Mouse (Mus musculus): ENCODE results near the gene Zswim4. TPM values are rescaled to one million over a fixed set of nuclear protein-coding genes. Genes with fewer than 3 reads are reported as not detected.
A peak's percentile ranks its signal among the peaks of the same experiment; 100 is the strongest.

Gene Zswim4
- polyA plus RNA-seq, 1 experiment from 2014 or later: 2.8 TPM

DNA sequence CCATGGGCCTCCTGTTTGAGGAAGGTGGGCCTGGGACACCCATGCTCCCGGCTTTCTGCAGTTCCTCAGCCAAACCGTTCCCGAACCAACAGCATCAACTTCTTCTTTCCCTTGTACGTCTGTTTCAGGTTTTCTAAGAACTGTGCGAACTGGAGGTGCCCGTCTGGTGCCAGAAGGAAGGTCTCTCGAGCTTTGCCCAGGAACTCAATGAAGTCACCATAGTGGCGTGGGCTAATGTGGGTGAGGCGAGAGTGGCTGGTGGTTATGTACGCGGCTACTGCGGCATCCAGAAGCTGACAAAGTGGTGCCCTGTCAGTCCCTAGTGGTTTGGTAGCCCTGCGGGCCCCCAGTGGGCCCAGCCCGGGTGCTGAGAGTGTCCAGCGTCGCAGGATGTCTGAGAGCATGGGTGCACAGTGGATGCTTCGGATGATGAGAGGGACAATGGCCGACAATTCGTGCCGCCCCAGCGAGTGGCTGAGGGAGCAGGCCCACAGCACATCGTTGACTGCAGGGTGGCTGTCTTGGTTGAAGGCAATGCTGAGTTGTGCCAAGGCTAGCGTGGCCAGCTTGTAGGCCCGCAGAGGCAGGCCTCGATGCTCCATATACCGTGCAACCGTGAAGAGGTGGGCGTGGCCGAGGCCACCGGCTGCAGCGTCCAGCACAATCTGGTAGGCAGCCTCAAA lies 24.8 kb downstream of the Zswim4 start:
- no peak for ATAC-seq (ENCODE audit: low read depth)
- 0 out of 2 replicates have a peak, but pooled peaks cover under 1% of the 10 kb centered on the region for H3K36me3 ChIP-seq (ENCODE audit: control insufficient read depth, insufficient read depth)
- no peaks in the 10 kb centered on the region for H3K9me3 ChIP-seq (replicated peaks; ENCODE audit: control insufficient read depth, low read length)
- WGBS (ENCODE audit: insufficient replicate concordance): 81% methylated on average over 31 of the region's 31 CpGs
- peaks cover 3% of the 10 kb centered on the region for H3K4me1 ChIP-seq (ENCODE audit: control insufficient read depth, low read depth, low read length)
- H3K27me3 ChIP-seq (ENCODE audit: control insufficient read depth, insufficient read depth, low read depth, low read length): no peaks in the 10 kb centered on the region
- no peak overlapping the region for H3K4me2 ChIP-seq (ENCODE audit: low read depth, low read length)
- no peak overlapping the region for H3K4me3 ChIP-seq (ENCODE audit: low read depth, low read length)
- H3K27ac ChIP-seq (ENCODE audit: low read length): no peak overlapping the region
- H3K9ac ChIP-seq (ENCODE audit: low read depth, low read length): no peak overlapping the region

GRCm38 (mm10) chr8:84211202-84211601 lies 25.7 kb downstream of the Zswim4 start:
- Histone ChIP-seq H3K36me3 (ENCODE audit: control insufficient read depth, insufficient read depth) (no peaks in the 10 kb centered on the region), H3K27ac (ENCODE audit: low read length) (no peak overlapping the region), H3K4me3 (ENCODE audit: low read depth, low read length) (no peak overlapping the region), H3K9me3 (replicated peaks; ENCODE audit: control insufficient read depth, low read length) (no peaks in the 10 kb centered on the region), H3K27me3 (ENCODE audit: control insufficient read depth, insufficient read depth, low read depth, low read length) (no peaks in the 10 kb centered on the region), H3K9ac (ENCODE audit: low read depth, low read length) (no peak overlapping the region), H3K4me2 (ENCODE audit: low read depth, low read length) (no peak overlapping the region), H3K4me1 (ENCODE audit: control insufficient read depth, low read depth, low read length) (peaks cover 3% of the 10 kb centered on the region)
- no peak for ATAC-seq (ENCODE audit: low read depth)
- WGBS (ENCODE audit: insufficient replicate concordance): 72% methylated on average over 3 of the region's 3 CpGs

- H3K27ac ChIP-seq (ENCODE audit: low read length): no peak overlapping the region
- no peaks in the 10 kb centered on the region for H3K36me3 ChIP-seq (ENCODE audit: control insufficient read depth, insufficient read depth)
- no peaks in the 10 kb centered on the region for H3K27me3 ChIP-seq (ENCODE audit: control insufficient read depth, insufficient read depth, low read depth, low read length)
- 58% methylated on average over 34 of the region's 34 CpGs for whole genome bisulfite sequencing (ENCODE audit: insufficient replicate concordance)
- H3K9me3 ChIP-seq (replicated peaks; ENCODE audit: control insufficient read depth, low read length): no peaks in the 10 kb centered on the region
- H3K4me2 ChIP-seq (ENCODE audit: low read depth, low read length): peak overlapping the region; percentile 34; the same call in 1 of the 2 replicates
- H3K4me1 ChIP-seq (ENCODE audit: control insufficient read depth, low read depth, low read length): peaks cover 3% of the 10 kb centered on the region
- ATAC-seq (ENCODE audit: low read depth): no peak
- H3K9ac ChIP-seq (ENCODE audit: low read depth, low read length): no peak overlapping the region
- no peak overlapping the region for H3K4me3 ChIP-seq (ENCODE audit: low read depth, low read length)
These were observed 26.6 kb downstream of the Zswim4 start for GRCm38 (mm10) chr8:84210167-84210791.

DNA sequence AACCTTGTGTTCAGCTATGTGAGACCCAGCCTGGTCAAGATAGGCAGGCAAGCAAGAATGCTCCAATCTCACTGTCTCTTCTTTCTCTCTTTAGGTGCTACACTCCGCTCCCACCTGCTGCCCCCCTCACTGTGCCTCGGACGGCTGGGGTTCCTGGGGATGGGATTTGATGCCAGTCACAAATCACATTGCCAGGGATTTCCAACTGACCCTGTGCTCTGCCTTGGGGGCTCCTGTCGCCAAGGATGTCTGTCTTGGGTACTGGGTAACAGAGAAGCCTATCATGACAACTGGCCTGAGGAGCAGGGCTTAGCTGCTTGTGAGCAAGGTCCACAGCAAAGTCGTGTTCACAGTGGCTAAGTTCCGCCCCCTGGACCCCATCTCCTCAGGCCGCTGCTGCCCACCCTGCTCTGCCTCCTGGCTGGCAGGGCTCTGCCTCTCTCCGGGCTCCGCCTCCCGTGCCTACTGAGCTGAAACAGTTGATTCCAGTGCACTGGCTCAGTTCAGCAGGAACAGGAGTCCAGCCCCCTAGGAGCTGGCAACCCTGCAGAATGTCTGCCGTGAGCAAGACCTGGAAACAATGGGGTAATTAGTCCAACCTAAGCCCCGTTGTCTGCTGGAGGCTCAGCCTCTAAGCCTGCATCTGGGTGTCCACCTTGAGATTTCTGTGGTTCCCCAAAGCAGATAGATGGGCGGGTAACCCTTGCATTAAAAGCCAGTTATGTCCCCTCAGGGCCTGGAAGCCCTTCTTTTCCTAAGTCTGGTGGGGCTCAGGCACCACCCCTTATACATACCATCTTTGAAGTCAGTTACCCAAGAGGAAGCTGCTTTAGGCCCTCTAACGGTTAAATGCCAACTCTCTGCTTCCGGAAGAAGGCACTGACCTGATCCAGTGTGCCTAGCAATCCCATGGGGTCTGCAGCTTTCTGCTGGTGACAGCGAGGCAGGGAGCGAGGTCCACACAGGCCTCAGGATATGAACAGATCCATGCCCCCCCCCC lies 28.2 kb downstream of the Zswim4 start:
- Histone ChIP-seq H3K36me3 (ENCODE audit: control insufficient read depth, insufficient read depth) (no peaks in the 10 kb centered on the region), H3K9ac (ENCODE audit: low read depth, low read length) (no peak overlapping the region; the same call in 1 of the 2 replicates), H3K4me3 (ENCODE audit: low read depth, low read length) (no peak overlapping the region), H3K27ac (ENCODE audit: low read length) (peak overlapping the region; percentile 72), H3K4me2 (ENCODE audit: low read depth, low read length) (peak overlapping the region; percentile 27; the same call in 1 of the 2 replicates), H3K4me1 (ENCODE audit: control insufficient read depth, low read depth, low read length) (peaks cover 3% of the 10 kb centered on the region), H3K27me3 (ENCODE audit: control insufficient read depth, insufficient read depth, low read depth, low read length) (no peaks in the 10 kb centered on the region), H3K9me3 (replicated peaks; ENCODE audit: control insufficient read depth, low read length) (no peaks in the 10 kb centered on the region)
- 41% methylated on average over 17 of the region's 17 CpGs for WGBS (ENCODE audit: insufficient replicate concordance)
- no peak for ATAC-seq (ENCODE audit: low read depth)

DNA sequence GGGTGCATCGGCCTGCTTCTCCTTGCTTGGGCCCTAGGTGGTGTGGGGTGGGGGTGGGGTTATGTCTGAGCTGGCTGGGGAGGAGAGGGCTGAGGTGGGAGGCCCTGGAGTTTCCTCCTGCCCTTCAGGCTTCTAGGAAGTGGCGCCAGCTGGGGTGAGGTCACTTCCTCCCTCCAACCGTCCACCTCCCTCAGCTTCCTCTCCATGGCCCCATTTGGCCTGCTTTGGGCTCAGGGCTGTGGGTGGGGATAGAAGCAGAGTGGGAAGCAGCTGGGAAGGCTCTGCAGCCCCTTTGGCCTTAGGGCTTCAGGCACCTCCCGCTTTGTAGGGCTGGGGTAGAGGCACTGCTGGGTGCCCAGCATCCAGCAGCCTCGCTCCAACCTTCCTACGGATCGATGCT lies 29.0 kb downstream of the Zswim4 start:
- Histone ChIP-seq H3K27ac (ENCODE audit: low read length) (peak overlapping the region; percentile 72), H3K9ac (ENCODE audit: low read depth, low read length) (no peak overlapping the region; the same call in 1 of the 2 replicates), H3K36me3 (ENCODE audit: control insufficient read depth, insufficient read depth) (no peaks in the 10 kb centered on the region), H3K4me3 (ENCODE audit: low read depth, low read length) (no peak overlapping the region), H3K27me3 (ENCODE audit: control insufficient read depth, insufficient read depth, low read depth, low read length) (peaks cover 6% of the 10 kb centered on the region; the same call in 1 of the 2 replicates), H3K9me3 (replicated peaks; ENCODE audit: control insufficient read depth, low read length) (no peaks in the 10 kb centered on the region), H3K4me1 (ENCODE audit: control insufficient read depth, low read depth, low read length) (peaks cover 7% of the 10 kb centered on the region), H3K4me2 (ENCODE audit: low read depth, low read length) (peak overlapping the region; percentile 27; the same call in 1 of the 2 replicates)
- peak; percentile 20; the same call in 1 of the 2 replicates for ATAC-seq (ENCODE audit: low read depth)
- WGBS (ENCODE audit: insufficient replicate concordance): 43% methylated on average over 7 of the region's 7 CpGs

GRCm38 (mm10) chr8:84206666-84207065 lies 30.2 kb downstream of the Zswim4 start:
- 68% methylated on average over 3 of the region's 3 CpGs for WGBS (ENCODE audit: insufficient replicate concordance)
- peaks cover 16% of the 10 kb centered on the region for H3K27me3 ChIP-seq (ENCODE audit: control insufficient read depth, insufficient read depth, low read depth, low read length)
- no peaks in the 10 kb centered on the region for H3K9me3 ChIP-seq (replicated peaks; ENCODE audit: control insufficient read depth, low read length)
- H3K27ac ChIP-seq (ENCODE audit: low read length): no peak overlapping the region
- H3K36me3 ChIP-seq (ENCODE audit: control insufficient read depth, insufficient read depth): no peaks in the 10 kb centered on the region
- no peak overlapping the region for H3K4me2 ChIP-seq (ENCODE audit: low read depth, low read length)
- no peak overlapping the region for H3K9ac ChIP-seq (ENCODE audit: low read depth, low read length)
- no peak overlapping the region for H3K4me3 ChIP-seq (ENCODE audit: low read depth, low read length)
- no peak for ATAC-seq (ENCODE audit: low read depth)
- peaks cover 10% of the 10 kb centered on the region for H3K4me1 ChIP-seq (ENCODE audit: control insufficient read depth, low read depth, low read length)

DNA sequence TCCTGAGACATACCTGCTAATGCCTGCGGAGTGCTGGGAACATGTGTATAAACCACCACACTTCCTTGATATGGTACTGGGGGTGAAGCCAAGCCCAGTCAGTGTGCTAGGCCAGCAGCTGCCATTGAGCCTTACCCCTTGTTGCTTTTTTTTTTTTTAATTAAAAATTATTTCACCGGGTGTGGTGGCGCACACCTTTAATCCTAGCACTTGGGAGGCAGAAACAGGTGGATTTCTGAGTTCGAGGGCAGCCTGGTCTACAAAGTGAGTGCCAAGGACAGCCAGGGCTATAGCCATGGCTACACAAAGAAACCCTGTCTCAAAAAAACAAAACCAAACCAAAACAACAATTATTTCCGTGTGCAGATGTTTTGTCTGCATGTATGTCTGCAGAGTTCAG lies 31.8 kb downstream of the Zswim4 start:
- Histone ChIP-seq H3K9me3 (replicated peaks; ENCODE audit: control insufficient read depth, low read length) (no peaks in the 10 kb centered on the region), H3K27ac (ENCODE audit: low read length) (no peak overlapping the region), H3K4me1 (ENCODE audit: control insufficient read depth, low read depth, low read length) (peaks cover 19% of the 10 kb centered on the region), H3K27me3 (ENCODE audit: control insufficient read depth, insufficient read depth, low read depth, low read length) (peaks cover 28% of the 10 kb centered on the region), H3K36me3 (ENCODE audit: control insufficient read depth, insufficient read depth) (no peaks in the 10 kb centered on the region), H3K4me3 (ENCODE audit: low read depth, low read length) (no peak overlapping the region), H3K4me2 (ENCODE audit: low read depth, low read length) (no peak overlapping the region), H3K9ac (ENCODE audit: low read depth, low read length) (no peak overlapping the region)
- 76% methylated on average over 5 of the region's 5 CpGs for WGBS (ENCODE audit: insufficient replicate concordance)
- no peak for ATAC-seq (ENCODE audit: low read depth)

DNA sequence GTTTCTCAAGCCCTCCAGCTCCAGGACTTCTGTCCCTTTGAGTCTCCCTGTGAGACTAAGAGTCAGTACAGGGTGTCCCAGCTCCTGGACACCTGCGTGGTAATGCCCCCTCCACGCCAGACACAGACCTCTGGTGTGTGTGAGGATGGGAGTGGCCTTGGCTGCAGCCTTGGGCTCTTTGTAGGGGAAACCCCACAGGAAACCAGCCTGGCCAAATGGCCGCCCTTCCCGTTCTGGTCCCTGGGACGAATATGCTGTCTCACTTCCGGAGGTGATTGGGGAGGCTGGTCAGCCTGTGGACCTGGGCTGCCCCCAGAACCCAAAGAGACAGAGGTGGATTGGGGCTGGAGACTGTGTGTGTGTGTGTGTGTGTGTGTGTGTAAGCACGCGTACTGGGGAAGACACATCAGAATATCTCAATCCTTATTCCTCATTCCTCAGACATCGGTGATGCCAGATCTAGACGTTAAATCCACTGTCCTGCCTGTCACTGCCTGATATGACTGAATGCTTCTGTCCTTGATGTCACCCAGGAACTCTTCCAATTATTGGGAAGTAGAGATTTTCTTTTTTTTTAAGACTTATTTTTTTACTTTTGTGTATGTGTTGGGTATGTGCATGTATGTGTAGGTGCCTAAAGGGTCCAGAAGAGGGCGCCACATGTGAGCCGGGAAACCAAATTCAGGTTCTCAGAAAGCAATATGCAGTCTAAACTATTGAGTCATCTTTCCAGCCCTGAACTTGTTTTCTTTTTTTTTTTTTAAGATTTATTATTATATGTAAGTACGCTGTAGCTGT lies 32.7 kb downstream of the Zswim4 start:
- Histone ChIP-seq H3K4me1 (ENCODE audit: control insufficient read depth, low read depth, low read length) (peaks cover 27% of the 10 kb centered on the region), H3K9ac (ENCODE audit: low read depth, low read length) (peak overlapping the region; percentile 50; the same call in 1 of the 2 replicates), H3K27me3 (ENCODE audit: control insufficient read depth, insufficient read depth, low read depth, low read length) (peaks cover 28% of the 10 kb centered on the region), H3K4me3 (ENCODE audit: low read depth, low read length) (peak overlapping the region; percentile 51), H3K36me3 (ENCODE audit: control insufficient read depth, insufficient read depth) (no peaks in the 10 kb centered on the region), H3K27ac (ENCODE audit: low read length) (peak overlapping the region; percentile 85), H3K9me3 (replicated peaks; ENCODE audit: control insufficient read depth, low read length) (no peaks in the 10 kb centered on the region), H3K4me2 (ENCODE audit: low read depth, low read length) (peak overlapping the region; percentile 62)
- WGBS (ENCODE audit: insufficient replicate concordance): 23% methylated on average over 13 of the region's 13 CpGs
- peak; percentile 27; the same call in 1 of the 2 replicates for ATAC-seq (ENCODE audit: low read depth)
